Mouse (Mus musculus) fibroblast of lung, adult 2 months (primary cell): ENCODE measurements around the gene Cux2.

Source experiments
- DNase-seq: peaks from one replicate; pipeline ENCODE4 v3.0.0-alpha.2; 2011; ENCODE audit warnings: low read depth

Gene Cux2

DNA sequence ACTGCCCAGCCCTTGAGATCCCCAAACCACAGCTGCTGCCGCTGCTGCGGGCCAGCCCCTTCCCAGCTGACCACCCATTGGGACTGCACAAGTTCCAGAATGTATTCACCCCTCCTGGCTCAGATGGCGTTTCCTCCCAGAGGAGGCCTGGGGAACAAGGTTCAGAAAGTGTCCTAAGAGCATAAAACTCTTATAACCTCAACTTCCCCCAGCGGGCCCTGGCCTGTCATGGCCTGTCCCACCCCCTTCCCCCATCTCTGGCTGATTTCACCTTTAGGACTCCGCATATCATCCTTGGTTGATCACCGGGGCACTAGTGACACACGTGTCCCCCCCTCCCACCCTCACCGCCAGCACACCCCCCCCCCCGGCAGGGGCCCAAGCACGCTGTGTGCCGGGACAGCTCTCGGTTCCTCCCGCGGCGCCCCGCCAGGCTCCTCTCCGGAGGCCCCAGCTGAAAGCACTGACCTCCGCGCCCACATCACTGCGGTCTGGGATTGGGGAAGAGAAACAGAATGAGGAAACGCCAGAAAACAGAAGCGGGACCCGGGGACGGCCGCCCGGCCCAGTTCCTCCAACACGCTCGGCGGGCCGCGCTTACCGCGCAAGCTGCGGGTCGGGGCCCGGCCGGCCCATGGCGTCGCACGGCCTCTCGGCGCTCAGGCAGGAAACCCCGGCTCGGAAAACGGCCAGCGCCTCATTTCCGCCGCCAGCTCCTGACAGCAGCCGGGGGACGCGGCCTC, 213.8 kb downstream of the Cux2 start:
- no peak for DNase-seq

DNA sequence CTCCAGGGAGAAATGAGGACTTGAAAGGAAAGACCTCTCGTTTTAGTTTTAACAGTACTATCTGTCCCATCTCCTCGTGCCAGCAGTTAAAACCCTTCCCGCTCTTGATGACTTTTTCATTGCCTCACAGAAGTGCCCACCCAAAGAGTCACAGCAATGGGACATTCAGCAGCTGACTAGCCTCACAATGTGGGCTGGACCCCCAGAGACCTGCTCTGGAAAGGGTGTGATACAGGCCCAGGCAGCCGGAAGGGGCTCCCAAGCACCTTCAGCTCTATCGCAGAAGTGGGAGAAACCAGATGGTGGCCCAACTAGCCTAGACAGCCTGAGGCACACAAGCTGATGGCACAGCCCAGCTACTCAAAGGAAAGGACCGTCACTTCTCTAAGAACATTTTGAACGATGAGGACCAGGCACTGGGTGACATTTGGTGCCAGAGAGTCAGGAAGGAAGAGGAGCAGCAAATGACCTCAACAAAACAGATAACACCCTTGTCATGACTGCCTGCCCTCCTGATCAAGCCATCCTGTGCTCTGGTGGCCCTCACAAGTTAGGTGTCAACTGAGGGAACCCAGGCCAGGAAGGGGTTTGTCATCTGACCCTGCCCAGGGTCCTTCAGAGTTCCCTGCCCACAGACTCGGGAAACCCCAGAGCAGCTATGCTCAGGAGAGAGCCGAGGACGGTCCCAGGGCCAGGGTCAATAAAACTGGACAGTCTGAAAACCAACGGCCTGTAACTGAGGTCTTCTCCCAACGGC, 214.7 kb downstream of the Cux2 start:
- DNase-seq: no peak

DNA sequence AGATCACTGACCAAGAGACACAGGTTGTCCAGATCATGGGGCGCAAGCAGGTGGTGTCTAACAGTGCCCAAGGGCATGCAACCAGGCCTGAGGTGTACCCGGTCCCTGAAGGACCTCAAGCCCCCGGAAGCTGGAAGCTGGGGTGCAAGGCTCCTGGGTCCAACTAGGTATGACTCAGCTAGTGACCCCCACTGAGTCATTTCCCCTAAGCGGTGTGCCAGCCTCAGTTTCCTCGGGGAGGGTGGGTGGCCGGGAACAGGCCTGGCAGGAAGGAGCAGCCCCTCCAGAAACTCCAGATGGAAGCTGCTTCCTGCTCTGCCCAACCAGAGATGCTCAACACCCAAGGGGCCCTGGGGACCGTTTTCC, 215.7 kb downstream of the Cux2 start:
- DNase-seq: no peak

DNA sequence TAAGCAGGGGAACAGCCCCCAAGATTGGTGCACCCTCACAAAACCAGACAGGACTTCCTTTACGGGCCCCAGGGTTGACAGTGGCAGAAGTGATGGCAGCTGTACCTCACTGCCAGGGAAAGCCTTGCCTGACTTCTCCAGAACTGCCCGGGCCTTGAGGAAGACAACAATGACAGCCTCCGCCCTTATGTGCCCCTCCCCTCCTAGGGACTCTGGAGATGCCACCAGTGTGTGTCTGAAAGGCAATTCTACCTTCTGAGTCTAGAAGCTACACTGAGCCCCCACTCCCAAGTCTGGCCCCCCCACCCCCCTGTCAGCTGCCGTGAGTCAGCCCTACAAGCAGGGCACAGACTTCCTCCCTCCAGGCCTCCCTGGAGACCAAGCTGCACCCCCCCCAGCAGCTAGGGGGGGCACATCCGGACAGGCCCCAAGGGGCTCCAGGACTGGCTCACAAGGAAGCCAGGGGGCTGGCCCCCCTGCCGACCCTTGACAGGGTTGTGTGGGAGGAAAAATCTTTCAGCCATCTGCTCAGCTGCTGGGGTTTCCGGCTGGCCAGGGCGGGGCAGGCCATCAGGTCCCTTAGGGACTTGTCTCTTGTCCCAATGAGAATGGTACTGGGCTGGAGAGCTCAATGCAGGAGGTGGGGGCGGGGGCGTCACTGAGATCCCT, 216.2 kb downstream of the Cux2 start:
- DNase-seq: no peak

DNA sequence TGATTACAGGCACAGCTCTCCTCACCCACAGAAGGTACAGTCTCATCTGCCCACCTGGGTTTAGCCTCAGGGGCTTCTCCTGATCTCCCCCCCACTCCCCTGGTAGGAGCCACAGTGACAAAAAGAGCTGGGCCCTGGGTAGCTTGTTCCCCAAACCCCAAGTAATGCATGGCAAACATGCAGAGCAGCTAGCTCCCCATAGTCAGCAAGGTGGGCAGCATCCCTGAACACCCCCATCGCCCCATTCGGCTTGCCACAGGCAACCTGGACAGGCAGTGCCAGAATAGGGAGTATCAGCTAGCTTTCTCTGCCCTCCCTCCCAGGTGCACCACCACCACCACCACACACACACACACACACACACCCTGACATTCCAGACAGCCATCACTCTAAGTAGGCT, 216.7 kb downstream of the Cux2 start:
- DNase-seq: no peak

DNA sequence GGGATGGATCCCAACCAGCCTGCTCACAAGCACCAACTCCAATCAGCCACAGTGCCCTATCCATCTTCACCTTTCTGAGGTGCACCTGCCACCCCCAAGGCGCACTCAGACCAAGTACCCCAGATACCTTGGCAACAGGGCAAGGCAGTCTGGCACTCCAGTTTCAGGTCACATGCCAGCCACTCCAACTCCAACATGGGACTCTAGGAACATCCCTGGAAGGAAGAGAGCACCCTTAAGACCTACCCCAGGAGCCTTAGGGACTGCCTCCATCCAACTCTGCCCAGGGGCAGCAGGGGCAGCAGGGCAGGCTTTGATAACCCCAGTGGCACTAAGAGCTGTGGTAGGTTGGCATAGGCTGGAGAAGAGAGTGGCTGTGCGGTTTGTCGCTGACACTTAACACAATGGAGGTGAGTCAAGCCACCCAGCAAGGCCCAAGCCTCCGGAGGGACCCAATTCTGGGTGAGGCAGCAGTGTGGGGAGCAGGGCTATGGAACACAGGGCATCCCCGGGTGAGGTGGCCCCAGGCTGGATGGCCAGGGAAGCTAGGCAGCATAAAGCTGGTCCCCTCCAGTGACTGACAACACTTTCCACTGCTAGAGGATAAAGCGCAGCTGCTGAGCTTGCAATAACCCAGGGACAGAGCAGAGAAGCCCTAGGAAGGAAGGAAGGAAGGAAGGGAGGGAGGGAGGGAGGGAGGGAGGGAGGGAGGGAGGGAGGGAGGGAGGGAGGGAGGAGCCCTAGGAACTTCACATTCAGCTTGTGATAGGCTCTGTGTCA, 217.3 kb downstream of the Cux2 start:
- DNase-seq: no peak

DNA sequence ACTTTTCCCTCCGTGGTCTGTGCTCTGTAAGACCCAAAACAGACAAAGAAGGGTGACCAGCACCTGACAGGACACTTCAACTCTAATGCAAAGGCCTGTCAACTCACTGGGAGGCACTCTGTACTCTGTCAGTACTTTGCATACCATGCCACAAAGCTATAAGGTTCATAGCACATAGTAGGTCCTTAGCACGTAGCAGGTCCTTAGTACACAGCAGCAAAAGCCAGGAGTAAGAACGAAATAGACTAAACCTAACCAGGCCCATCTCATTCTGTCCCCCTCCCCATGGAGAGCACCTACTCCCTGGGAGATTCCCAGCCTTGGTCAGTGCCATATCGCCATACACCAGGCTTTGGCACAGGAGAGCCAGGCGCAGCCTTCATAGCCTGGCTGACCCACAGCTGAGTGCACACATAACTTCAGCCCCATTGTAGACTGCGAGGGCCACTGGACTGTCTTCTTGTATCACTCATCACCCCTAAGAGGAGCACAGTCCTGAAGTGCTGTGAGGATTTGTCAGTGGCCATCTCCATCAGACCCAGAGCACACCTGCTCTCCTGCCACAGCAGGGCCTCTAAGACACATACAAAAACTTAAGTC, 218.8 kb downstream of the Cux2 start:
- DNase-seq: no peak

DNA sequence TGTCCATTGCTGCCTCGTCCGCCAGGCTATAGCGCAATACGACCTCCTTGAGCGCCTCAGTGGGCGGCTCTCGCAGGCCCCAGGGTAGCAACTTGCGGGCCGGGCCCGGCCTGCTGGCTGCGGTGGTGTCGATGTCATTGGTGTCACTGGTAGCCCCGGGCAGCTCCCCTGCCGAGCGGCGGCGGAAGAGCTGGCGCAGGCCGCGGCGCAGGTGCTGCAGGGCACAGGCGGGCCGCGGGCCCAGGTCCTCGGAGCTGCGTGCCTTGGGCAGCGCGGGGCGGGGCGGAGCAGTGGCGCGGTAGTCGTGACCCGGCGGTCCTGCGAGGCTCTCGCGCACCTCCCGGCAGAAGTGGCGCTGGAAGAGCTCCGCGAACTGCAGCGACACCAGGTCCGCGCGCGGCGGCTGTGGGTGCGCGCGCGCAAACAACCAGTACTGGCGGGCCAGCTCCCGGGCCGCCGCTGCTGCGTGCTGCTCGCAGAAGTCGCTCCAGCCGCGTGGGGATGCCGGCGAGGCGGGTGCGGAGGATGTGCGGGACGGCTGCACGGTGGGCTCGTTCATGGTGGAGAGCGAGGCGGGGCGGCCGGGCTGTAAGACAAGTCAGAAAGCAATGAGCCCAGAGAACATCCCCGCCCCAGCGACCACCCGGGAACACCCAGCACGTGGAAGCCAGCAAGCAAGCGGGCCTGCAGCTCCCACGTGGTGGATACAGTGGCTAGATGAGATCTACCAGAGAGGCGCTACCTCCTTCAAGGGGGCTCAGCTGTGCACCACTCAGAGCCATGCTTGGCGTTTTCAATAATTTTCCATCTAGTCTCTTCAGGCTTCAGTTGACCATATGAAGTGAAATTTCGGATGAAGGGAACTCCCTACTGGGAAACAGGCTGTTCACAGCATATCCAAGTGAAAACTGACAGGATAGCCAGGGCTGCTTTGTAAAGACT, 221.1 kb downstream of the Cux2 start:
- no peak for DNase-seq

DNA sequence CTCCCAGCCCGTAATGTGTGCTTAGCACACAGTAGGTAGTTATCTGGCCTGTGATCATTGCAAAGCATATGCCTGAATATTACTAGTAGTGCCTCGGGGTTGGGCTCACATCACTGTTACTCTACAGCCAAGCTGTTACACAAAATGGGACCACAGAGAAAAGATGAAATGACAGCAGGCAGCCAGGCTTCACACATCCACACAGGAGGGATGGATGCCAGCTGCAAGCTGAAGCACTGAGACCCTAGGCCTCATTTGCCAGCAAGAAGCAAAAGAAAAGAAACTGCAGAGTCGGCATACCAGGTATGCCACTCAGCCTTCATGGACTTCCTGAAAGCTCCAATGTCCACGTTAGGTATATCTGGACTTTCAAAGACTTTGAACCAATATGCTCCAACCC, 222.0 kb downstream of the Cux2 start:
- no peak for DNase-seq

DNA sequence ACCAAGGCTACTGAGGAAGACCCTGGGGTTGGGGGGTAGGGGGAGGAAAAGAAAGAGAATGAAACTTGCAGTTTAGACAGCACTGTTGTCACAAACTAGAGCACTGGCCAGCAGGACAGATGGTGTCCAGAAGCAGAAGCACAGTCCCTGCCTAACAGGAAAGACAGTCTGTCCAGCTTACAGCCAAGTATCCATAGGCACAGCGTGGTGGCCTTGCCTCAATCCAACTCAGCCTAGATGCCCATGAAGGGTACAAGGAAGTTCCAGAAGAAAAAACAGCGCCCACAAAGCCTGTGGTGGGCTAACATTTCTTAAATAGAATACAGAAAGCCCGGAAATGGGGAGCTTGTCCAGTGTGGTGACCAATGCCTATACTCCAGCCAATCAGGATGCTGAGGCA, 224.3 kb downstream of the Cux2 start:
- no peak for DNase-seq

DNA sequence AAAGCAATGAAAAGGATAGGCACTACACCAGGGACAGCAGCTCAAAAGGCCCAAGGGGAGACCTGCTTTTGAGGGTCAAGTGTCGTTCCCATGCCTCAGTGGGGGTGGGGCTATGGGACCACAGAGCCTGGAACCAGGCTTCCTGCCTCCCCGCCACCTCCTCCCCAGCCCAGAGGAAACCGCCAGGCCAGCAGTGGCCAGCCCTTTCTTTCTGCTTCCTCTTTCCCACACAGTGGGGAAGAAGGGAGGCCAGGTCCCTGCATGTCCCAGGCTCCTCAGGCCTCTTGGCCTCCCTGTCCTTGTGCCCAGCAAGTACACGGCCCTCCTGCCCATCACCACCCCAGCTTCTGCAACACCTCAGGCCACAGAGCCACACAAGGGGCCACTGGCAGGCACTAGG, 225.8 kb downstream of the Cux2 start:
- DNase-seq: no peak

DNA sequence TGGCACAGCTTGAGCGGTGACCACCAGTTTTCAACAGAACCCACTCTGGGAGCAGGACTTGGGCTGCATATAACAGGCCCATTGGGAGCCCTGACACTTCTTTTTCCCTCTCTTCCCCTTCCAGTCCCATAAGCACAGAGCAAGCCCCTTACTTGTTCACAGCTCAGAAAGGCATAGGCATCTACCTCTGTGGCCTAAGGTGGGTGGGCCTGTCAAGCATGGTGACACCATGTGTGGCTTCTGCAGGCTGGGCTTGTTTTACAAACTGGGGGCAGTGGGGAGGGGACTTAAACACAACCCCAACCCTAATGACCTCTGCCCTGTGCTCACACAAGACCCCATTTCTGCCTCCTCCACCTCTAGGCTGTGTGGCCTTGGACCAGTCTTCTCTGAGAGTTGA, 226.2 kb downstream of the Cux2 start:
- DNase-seq: no peak

DNA sequence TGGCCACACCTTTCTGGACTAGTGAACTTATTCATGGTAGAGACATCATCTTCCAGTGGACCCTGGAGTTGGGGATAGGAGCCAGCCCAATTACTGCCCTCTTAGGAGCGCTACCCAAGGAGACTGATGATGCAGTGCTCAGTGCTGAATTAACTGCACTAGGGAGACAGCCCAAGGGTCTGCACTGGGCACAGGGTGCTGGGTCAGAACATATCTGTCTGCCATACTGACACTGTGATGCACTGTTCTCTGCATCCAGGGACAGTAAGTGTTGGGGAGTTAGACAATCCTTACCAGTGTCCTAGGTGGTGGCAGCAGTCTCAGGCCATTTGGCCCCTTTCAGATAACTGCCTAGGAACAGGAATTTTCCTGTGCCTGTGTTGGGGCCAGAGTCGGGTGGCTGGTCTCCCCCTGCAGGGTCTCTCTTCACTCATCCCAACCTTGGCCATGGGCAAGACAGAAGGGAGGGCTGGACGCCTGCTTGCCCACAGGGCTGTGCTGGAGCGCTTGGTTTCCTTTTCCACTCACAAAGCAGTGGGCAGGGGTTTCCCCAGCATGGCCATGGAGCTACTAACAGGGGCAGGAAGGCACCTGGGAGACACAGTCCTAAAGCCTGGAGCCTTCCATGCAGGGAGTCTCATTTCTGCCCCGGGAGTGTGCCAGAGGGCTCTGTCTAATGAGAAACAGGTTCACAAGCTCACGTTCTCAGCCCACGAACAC, 227.0 kb downstream of the Cux2 start:
- no peak for DNase-seq

DNA sequence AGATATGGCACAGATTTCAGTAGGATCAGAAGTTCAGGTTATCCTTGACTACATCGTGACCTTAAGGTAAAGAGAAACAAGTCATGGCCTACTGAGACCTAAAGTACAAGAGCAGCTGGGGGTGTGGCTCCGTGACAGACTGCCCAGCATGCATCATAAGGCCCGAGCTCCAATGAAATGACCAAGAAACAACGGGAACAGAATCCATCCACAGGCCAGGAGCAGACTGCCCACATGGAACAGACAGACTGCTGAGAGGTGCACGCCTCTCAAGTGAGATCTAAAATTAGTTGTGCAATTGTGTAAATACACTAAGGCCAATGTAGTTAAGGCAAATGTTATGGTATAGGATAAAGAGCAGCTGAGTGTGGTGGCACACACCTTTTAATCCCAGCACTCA, 228.3 kb downstream of the Cux2 start:
- no peak for DNase-seq

DNA sequence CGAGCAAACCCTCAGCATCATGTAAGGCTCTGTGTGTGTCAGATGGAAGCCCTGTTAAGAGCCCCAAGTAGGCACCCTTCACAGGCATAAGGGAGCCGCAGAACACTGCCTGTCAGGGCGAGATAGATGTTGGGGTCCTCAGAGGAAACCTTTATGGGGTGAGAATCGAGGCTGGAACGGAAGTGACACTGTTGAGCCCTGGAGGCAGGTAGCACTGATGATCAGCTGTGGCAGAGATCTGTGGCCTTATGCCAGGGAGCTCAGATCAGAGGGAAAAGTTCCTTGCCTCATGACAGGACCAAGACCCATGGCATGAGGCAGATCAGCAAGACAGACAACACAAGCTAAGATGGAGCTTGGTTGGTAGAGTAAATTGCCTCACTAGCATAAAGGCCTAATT, 228.8 kb downstream of the Cux2 start:
- DNase-seq: no peak

DNA sequence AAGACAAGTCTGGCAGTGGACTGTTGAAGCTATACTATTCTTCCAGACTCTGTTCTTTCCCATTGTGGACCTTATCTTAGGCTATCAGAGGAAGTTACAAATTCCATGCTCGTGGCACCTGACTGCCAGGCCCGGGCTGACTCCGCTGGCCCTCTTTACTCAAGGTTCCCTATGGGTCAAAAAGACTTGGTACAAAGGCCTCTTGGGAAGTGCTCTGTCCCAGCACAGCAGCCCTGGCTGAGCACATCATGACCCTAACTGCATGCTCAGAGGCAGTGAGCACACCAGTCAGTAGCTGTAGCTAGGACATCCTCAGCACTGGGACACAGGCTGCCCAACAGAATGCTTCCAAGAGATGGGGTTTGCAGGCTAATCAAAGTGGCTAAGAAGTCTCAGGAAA, 229.2 kb downstream of the Cux2 start:
- DNase-seq: no peak

DNA sequence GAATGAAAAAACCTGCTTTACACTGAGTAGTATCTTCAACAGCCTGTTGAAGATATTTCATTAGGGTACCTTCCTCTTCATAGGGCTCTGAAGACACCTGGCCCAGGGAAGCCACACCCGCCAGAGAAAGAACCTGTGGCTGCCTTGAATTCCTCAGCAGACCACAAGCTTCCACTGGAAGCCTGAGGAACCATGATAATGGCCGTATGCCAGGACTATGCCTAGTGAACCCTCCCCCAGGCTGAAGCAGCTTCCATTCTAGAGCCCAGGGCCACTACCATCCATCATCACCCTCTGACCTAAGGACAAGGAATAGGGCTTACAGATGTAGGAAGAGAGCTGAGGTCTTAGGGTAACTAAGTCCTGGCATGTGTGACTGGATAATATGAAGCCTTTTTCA, 229.7 kb downstream of the Cux2 start:
- DNase-seq: no peak

DNA sequence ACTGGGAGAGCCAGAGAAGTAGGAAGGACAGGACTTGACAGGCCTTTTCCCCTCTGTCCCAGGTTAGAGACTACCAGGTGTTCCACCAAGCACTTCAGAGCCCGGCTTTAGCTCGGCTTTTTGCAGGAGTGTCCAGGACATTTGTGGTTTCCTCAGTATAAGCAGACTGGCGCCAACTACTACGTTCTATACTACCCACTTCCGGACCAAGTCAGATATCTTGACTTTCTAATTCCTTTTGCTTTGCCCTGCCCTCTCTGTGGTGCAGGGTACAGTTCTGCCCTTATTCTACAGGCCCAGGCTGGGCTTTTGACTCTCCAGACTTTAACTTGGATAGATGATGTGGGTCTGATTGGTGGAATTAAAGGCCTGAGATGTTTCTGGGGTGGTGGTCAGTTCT, 230.3 kb downstream of the Cux2 start:
- DNase-seq: no peak

DNA sequence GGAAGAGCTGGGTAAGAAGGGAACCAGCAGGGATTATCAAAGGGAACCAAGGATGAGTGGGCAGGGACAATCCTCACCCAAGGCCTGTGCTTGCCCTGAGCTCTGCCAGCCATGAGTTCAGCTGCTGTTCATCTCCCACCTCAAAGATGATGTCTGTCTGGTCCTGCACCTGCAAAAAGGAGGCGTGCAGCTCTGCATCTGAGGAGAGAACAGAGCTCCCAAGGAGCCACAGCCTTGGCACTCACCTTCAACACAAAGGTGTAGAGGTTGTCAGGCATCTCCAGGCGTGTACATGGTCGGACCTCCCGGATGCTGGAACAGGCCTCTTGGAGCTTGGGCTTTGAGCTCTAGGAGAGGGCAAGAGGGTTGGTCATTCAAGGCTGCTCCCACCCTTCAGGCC, 231.0 kb downstream of the Cux2 start:
- DNase-seq: no peak

DNA sequence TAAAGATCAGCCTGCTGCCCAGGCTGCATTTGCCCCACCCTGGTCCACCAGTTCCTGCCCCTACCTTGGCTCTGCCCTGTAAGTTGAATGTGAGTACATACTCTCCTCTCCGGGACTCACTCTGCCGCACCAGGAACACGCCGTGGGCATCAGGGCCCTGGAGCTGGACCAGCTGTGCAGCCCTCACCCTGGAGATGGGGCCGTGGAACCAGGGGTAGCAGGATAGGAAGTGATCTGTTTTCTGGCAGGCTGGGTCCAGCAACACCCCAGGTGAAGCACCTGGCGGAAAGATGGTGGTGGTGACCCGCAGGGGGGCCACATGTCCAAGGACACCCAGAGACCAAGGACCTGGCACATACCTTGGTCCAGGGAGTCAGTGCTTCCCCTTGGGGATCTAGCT, 231.5 kb downstream of the Cux2 start:
- no peak for DNase-seq
